Mouse (Mus musculus): ENCODE results near the gene Wfdc3.
A peak's percentile ranks its signal among the peaks of the same experiment; 100 is the strongest.

Wfdc3 gene

GRCm38 (mm10) chr2:164776130-164776529 lies 30.4 kb upstream of the Wfdc3 start:
- no peak for DNase-seq (ENCODE audit: low read depth, low spot score)

- DNase-seq (ENCODE audit: low read depth, low spot score): peak; percentile 39
Measured at GRCm38 (mm10) chr2:164773989-164774364, 28.2 kb upstream of the Wfdc3 start.

- DNase-seq (ENCODE audit: low read depth, low spot score): no peak
Measured at GRCm38 (mm10) chr2:164773229-164773988, 27.7 kb upstream of the Wfdc3 start.

- DNase-seq (ENCODE audit: low read depth, low spot score): no peak
Measured at GRCm38 (mm10) chr2:164771123-164771522, 25.4 kb upstream of the Wfdc3 start.

GRCm38 (mm10) chr2:164770279-164770678 lies 24.5 kb upstream of the Wfdc3 start:
- no peak for DNase-seq (ENCODE audit: low read depth, low spot score)

GRCm38 (mm10) chr2:164769258-164770037 lies 23.7 kb upstream of the Wfdc3 start, which contains the start of gene Ube2c:
Gene Ube2c (plus strand): TSS chr2:164769898.
- DNase-seq (ENCODE audit: low read depth, low spot score): peak; percentile 100

- DNase-seq (ENCODE audit: low read depth, low spot score): no peak
Measured at GRCm38 (mm10) chr2:164767812-164768540, 22.2 kb upstream of the Wfdc3 start.

GRCm38 (mm10) chr2:164765841-164766240 lies 20.1 kb upstream of the Wfdc3 start:
- DNase-seq (ENCODE audit: low read depth, low spot score): no peak

- DNase-seq (ENCODE audit: low read depth, low spot score): no peak
Measured at GRCm38 (mm10) chr2:164762593-164762992, 16.9 kb upstream of the Wfdc3 start.

GRCm38 (mm10) chr2:164761971-164762370 lies 16.2 kb upstream of the Wfdc3 start:
- DNase-seq (ENCODE audit: low read depth, low spot score): no peak

- DNase-seq (ENCODE audit: low read depth, low spot score): peak; percentile 48
Measured at GRCm38 (mm10) chr2:164761502-164761901, 15.8 kb upstream of the Wfdc3 start.

- no peak for DNase-seq (ENCODE audit: low read depth, low spot score)
Measured at GRCm38 (mm10) chr2:164760059-164760833, 14.5 kb upstream of the Wfdc3 start.

GRCm38 (mm10) chr2:164758692-164759091 lies 13.0 kb upstream of the Wfdc3 start:
- DNase-seq (ENCODE audit: low read depth, low spot score): no peak

GRCm38 (mm10) chr2:164757841-164758240 lies 12.1 kb upstream of the Wfdc3 start:
- DNase-seq (ENCODE audit: low read depth, low spot score): no peak

- DNase-seq (ENCODE audit: low read depth, low spot score): no peak
Measured at GRCm38 (mm10) chr2:164754800-164755199, 9.1 kb upstream of the Wfdc3 start.

GRCm38 (mm10) chr2:164754105-164754504 lies 8.4 kb upstream of the Wfdc3 start:
- DNase-seq (ENCODE audit: low read depth, low spot score): no peak

- no peak for DNase-seq (ENCODE audit: low read depth, low spot score)
Measured at GRCm38 (mm10) chr2:164752454-164752853, 6.7 kb upstream of the Wfdc3 start.

- DNase-seq (ENCODE audit: low read depth, low spot score): no peak
Measured at GRCm38 (mm10) chr2:164748991-164749390, 3.3 kb upstream of the Wfdc3 start.

GRCm38 (mm10) chr2:164748191-164748590 lies 2.5 kb upstream of the Wfdc3 start:
- no peak for DNase-seq (ENCODE audit: low read depth, low spot score)

GRCm38 (mm10) chr2:164746693-164747092 lies 962 bp upstream of the Wfdc3 start:
- DNase-seq (ENCODE audit: low read depth, low spot score): no peak

- DNase-seq (ENCODE audit: low read depth, low spot score): no peak
Measured at GRCm38 (mm10) chr2:164744987-164745386, 744 bp downstream of the Wfdc3 start.

All from ZHBTc4 (cell line).